Mouse (Mus musculus) hindbrain, embryonic 11.5 days (tissue): ENCODE measurements around the gene Osbpl6. TPM values are rescaled to one million over a fixed set of nuclear protein-coding genes. Genes with fewer than 3 reads are reported as not detected.

Experiments
- ATAC-seq: fragments of 200-750 bp; cut with Nextera tagmentation; 2 replicates; pipeline ENCODE4 v1.8.0; 2017; ENCODE audit warnings: mild to moderate bottlenecking, moderate TSS enrichment, moderate library complexity; ENCODE audit not compliant: low FRiP score
- DNase-seq: peaks from one replicate; pipeline ENCODE4 v3.0.0-alpha.2; 2015; ENCODE audit warnings: low spot score
- H3K27ac ChIP-seq: fragments of 300-500 bp; sonication (generic); 2 replicates; pipeline ENCODE4 v1.5.1; 2014; ENCODE audit warnings: mild to moderate bottlenecking, low read depth, low read length
- H3K27me3 ChIP-seq: fragments of 300-500 bp; sonication (generic); 2 replicates; pipeline ENCODE4 v1.6.1; 2014; ENCODE audit warnings: mild to moderate bottlenecking, low read length, moderate library complexity, mixed read lengths; ENCODE audit not compliant: control insufficient read depth, insufficient read depth
- H3K36me3 ChIP-seq: fragments of 300-500 bp; sonication (generic); 2 replicates; pipeline ENCODE4 v1.6.1; 2014; ENCODE audit warnings: mild to moderate bottlenecking, low read length, moderate library complexity, mixed read lengths; ENCODE audit not compliant: control insufficient read depth, insufficient read depth
- H3K4me1 ChIP-seq: fragments of 300-500 bp; sonication (generic); replicated peaks from 2 replicates; pipeline ENCODE4 v1.6.1; 2014; ENCODE audit warnings: low read length, mixed read lengths; ENCODE audit not compliant: control insufficient read depth, insufficient read depth
- H3K4me2 ChIP-seq: fragments of 300-500 bp; sonication (generic); replicated peaks from 2 replicates; pipeline ENCODE4 v1.6.1; 2014; ENCODE audit warnings: mild to moderate bottlenecking, low read depth, low read length
- H3K4me3 ChIP-seq: fragments of 300-500 bp; sonication (generic); 2 replicates; pipeline ENCODE4 v1.5.1; 2014; ENCODE audit warnings: low read depth, low read length
- H3K9ac ChIP-seq: fragments of 300-500 bp; sonication (generic); 2 replicates; pipeline ENCODE4 v1.6.1; 2014; ENCODE audit warnings: low read depth, low read length
- H3K9me3 ChIP-seq: fragments of 300-500 bp; sonication (generic); 2 replicates; pipeline ENCODE4 v1.6.1; 2016; ENCODE audit warnings: low read length; ENCODE audit not compliant: control insufficient read depth
- WGBS: fragments of 180-500 bp; shearing (Covaris S2); extraction: QIAGEN DNeasy Blood & Tissue Kit; methylation state at CpG from one replicate; pipeline ENCODE4 v1.1.7; 2014; 5-methylcytosine and 5-hydroxymethylcytosine counted together
- polyA plus RNA-seq: library from polyadenylated mRNA; unstranded; fragments of >200 nt; fragmentation: Nextera tagmentation; extraction: Ambion mirVana; gene quantifications from 2 replicates; pipeline ENCODE4 v1.2.1, GENCODE M21; 2014

Gene Osbpl6
- polyA plus RNA-seq, 1 experiment from 2014 or later = 16.9 TPM

- ATAC-seq (no peak), DNase-seq (no peak)
- no peaks in the 10 kb centered on the region for H3K4me1 ChIP-seq
- no peak overlapping the region for H3K4me3 ChIP-seq
- no peak overlapping the region for H3K27ac ChIP-seq
- no peak overlapping the region for H3K4me2 ChIP-seq
- no peak overlapping the region for H3K9ac ChIP-seq
- no peaks in the 10 kb centered on the region for H3K27me3 ChIP-seq
- 82% methylated on average over 6 of the region's 6 CpGs for WGBS
- no peaks in the 10 kb centered on the region for H3K9me3 ChIP-seq
- H3K36me3 ChIP-seq = no peaks in the 10 kb centered on the region
Observed at GRCm38 (mm10) chr2:76521585-76521984, 115.3 kb downstream of the Osbpl6 start.

DNA sequence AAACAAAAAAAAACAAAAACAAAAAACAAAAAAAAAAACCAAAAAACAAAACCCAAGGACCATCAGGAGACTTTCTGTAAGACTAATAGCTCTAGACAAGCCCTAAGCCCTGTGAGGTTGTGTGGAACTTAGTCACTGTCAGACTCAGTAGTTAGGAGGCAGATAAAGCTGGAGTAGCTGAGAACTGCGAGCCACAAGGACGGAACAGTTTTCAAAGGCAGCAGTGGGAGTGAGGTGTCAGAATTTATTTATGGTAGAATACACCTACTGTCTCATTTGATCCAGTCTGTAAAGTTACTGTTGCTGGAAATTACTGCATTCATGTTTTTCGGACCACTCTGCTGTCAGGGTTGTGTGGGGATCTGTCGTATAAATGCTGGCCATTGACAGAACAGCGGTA is 118.1 kb downstream of the Osbpl6 start:
- WGBS = 82% methylated on average over 5 of the region's 5 CpGs

GRCm38 (mm10) chr2:76525645-76526044 is 119.3 kb downstream of the Osbpl6 start:
- Histone ChIP-seq H3K9me3 (no peaks in the 10 kb centered on the region), H3K4me1 (no peaks in the 10 kb centered on the region), H3K36me3 (no peaks in the 10 kb centered on the region), H3K9ac (no peak overlapping the region), H3K4me2 (no peak overlapping the region), H3K27ac (no peak overlapping the region), H3K4me3 (no peak overlapping the region), H3K27me3 (no peaks in the 10 kb centered on the region)
- DNase-seq = no peak
- WGBS = 24% methylated on average over 3 of the region's 3 CpGs
- peak; percentile 47; the same call in 1 of the 2 replicates for ATAC-seq

More for the DNA sequence above, 118.1 kb downstream of the Osbpl6 start:
- Histone ChIP-seq H3K4me3 (no peak overlapping the region), H3K27ac (no peak overlapping the region), H3K4me1 (no peaks in the 10 kb centered on the region), H3K36me3 (no peaks in the 10 kb centered on the region), H3K9ac (no peak overlapping the region), H3K4me2 (no peak overlapping the region), H3K9me3 (no peaks in the 10 kb centered on the region), H3K27me3 (no peaks in the 10 kb centered on the region)
- no peak for DNase-seq
- ATAC-seq = no peak

DNA sequence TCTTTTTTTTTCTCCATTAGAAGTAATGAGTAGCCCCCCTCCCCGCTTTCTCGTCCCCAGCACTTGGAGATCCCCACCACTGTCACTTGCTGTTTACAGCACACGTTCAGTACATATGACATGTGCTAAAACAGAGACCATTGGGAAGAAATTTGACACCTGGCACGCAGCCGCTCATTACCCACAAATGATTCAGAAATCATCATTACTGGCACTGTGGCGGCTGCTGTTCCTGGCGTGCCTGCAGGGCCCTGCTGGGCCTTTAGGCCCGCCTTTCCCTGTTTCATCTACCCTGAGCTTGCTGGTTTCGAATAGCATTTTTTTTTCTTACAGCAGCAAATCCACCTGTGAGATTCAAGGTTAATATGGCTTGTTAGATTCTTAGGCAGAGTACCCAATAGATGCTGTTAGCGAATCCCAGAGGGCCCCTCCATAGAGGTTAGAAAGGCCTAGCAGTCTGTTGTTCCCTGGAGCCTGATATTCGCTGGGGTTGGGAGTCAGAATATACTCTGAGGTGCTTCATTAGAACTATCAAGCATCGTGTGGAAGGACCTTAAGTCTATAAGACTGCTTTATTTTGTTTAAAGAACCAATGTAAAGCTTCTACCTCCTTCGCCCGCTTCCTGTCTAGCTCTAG is 126.3 kb downstream of the Osbpl6 start:
- no peak overlapping the region for H3K4me2 ChIP-seq
- H3K36me3 ChIP-seq = no peaks in the 10 kb centered on the region
- 77% methylated on average over 14 of the region's 14 CpGs for WGBS
- H3K27me3 ChIP-seq = no peaks in the 10 kb centered on the region
- H3K9ac ChIP-seq = no peak overlapping the region
- no peaks in the 10 kb centered on the region for H3K4me1 ChIP-seq
- ATAC-seq (no peak), DNase-seq (no peak)
- H3K27ac ChIP-seq = no peak overlapping the region
- H3K9me3 ChIP-seq = no peaks in the 10 kb centered on the region
- H3K4me3 ChIP-seq = no peak overlapping the region

DNA sequence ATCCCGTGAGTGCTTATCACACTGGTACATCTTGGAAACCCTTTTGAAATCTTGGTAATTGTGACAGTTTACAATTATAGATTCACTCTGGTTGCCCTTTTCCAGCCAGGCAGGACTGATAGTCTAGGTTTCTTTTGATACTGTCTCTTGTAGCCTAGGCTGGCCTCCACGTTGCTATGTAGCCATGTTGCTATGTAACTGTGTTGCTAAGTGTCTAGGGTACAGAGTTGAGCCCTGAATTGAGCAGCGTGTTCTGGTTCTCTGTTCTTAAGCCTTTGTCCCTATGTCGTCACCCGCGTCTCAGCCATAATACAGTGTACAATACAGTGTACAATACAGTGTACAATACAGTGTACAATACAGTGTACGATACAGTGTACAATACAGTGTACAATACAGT is 128.6 kb downstream of the Osbpl6 start:
- H3K4me2 ChIP-seq = no peak overlapping the region
- 76% methylated on average over 7 of the region's 7 CpGs for WGBS
- H3K27ac ChIP-seq = no peak overlapping the region
- H3K4me3 ChIP-seq = no peak overlapping the region
- no peaks in the 10 kb centered on the region for H3K27me3 ChIP-seq
- no peaks in the 10 kb centered on the region for H3K9me3 ChIP-seq
- H3K36me3 ChIP-seq = no peaks in the 10 kb centered on the region
- DNase-seq (peak; percentile 42), ATAC-seq (peak; percentile 54; the same call in 1 of the 2 replicates)
- H3K9ac ChIP-seq = no peak overlapping the region
- H3K4me1 ChIP-seq = no peaks in the 10 kb centered on the region

GRCm38 (mm10) chr2:76541900-76542299 is 135.6 kb downstream of the Osbpl6 start:
- Histone ChIP-seq H3K4me1 (no peaks in the 10 kb centered on the region), H3K27me3 (no peaks in the 10 kb centered on the region), H3K4me2 (no peak overlapping the region), H3K27ac (no peak overlapping the region), H3K9me3 (no peaks in the 10 kb centered on the region), H3K4me3 (no peak overlapping the region), H3K36me3 (no peaks in the 10 kb centered on the region), H3K9ac (no peak overlapping the region)
- WGBS = 92% methylated on average over 9 of the region's 9 CpGs
- no peak for ATAC-seq
- DNase-seq = no peak

GRCm38 (mm10) chr2:76542921-76543320 is 136.6 kb downstream of the Osbpl6 start:
- no peak overlapping the region for H3K9ac ChIP-seq
- H3K27me3 ChIP-seq = no peaks in the 10 kb centered on the region
- DNase-seq (no peak), ATAC-seq (no peak)
- no peaks in the 10 kb centered on the region for H3K36me3 ChIP-seq
- H3K4me2 ChIP-seq = no peak overlapping the region
- no peak overlapping the region for H3K27ac ChIP-seq
- WGBS = 83% methylated on average over 5 of the region's 5 CpGs
- H3K4me3 ChIP-seq = no peak overlapping the region
- H3K9me3 ChIP-seq = no peaks in the 10 kb centered on the region
- H3K4me1 ChIP-seq = no peaks in the 10 kb centered on the region

DNA sequence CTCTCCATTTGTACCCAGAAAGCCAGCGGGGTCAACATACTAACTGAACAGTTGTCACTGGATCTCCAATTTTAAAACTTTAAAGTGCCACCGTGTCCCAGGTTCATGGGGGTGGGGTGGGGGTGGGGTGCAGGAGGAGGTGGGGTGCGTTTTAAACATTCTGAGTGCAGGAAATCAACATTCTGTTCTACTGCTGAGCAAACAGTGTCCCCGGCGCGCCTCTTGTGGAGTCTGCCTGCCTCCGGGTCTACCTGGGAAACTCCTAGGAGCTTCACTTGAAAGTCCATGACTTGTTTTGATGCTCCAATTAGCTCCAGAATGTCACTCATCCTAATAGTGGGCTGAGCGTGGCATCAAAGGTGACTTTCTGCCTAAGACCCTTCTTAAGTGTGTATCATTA is 139.2 kb downstream of the Osbpl6 start:
- H3K36me3 ChIP-seq = no peaks in the 10 kb centered on the region
- H3K9ac ChIP-seq = no peak overlapping the region
- H3K4me2 ChIP-seq = no peak overlapping the region
- H3K9me3 ChIP-seq = no peaks in the 10 kb centered on the region
- no peaks in the 10 kb centered on the region for H3K4me1 ChIP-seq
- 82% methylated on average over 8 of the region's 8 CpGs for WGBS
- no peak overlapping the region for H3K27ac ChIP-seq
- ATAC-seq = no peak
- DNase-seq = no peak
- no peak overlapping the region for H3K4me3 ChIP-seq
- no peaks in the 10 kb centered on the region for H3K27me3 ChIP-seq

GRCm38 (mm10) chr2:76548171-76548570 is 141.9 kb downstream of the Osbpl6 start:
- Histone ChIP-seq H3K27me3 (no peaks in the 10 kb centered on the region), H3K36me3 (no peaks in the 10 kb centered on the region)

More at GRCm38 (mm10) chr2:76548171-76548570, 141.9 kb downstream of the Osbpl6 start:
- Histone ChIP-seq H3K4me3 (no peak overlapping the region), H3K9me3 (no peaks in the 10 kb centered on the region), H3K9ac (no peak overlapping the region), H3K4me2 (no peak overlapping the region), H3K4me1 (no peaks in the 10 kb centered on the region), H3K27ac (no peak overlapping the region)
- DNase-seq = no peak
- no peak for ATAC-seq
- 93% methylated on average over 10 of the region's 10 CpGs for WGBS
